Mouse (Mus musculus): ENCODE data around the gene Depp1. TPM values are rescaled to one million over a fixed set of nuclear protein-coding genes. Genes with fewer than 3 reads are reported as not detected.

Depp1 gene
- total and polyA plus RNA-seq, 2 experiments from 2014 or later, result 4.2 to 6.8 TPM

- no peaks in the 10 kb centered on the region for H3K9me3 ChIP-seq (ENCODE audit: low read length)
- no peaks in the 10 kb centered on the region for H3K27me3 ChIP-seq (ENCODE audit: insufficient read depth, low read length)
- 16% methylated on average over 5 of the region's 5 CpGs for WGBS
- peak; percentile 10 for ATAC-seq
- no peaks in the 10 kb centered on the region for H3K36me3 ChIP-seq (ENCODE audit: insufficient read depth, low read length)
- peak overlapping the region; percentile 79 for H3K4me2 ChIP-seq (ENCODE audit: low read depth, low read length)
- H3K4me3 ChIP-seq (ENCODE audit: low read length), result no peak overlapping the region
- H3K27ac ChIP-seq, result peak overlapping the region; percentile 67; the same call in 1 of the 2 replicates
- H3K9ac ChIP-seq (replicated peaks; ENCODE audit: low read length), result no peak overlapping the region
- no peak for TF ChIP-seq CTCF (IDR thresholded peaks at IDR 0.05; ENCODE audit: low read depth)
- peak; percentile 51 for DNase-seq (ENCODE audit: low spot score)
- H3K4me1 ChIP-seq (ENCODE audit: insufficient read depth, low read length), result peaks cover 26% of the 10 kb centered on the region
These were observed 20.6 kb downstream of the Depp1 start for GRCm38 (mm10) chr6:116671031-116671430.

- Histone ChIP-seq H3K4me1 (ENCODE audit: insufficient read depth, low read length) (peaks cover 26% of the 10 kb centered on the region), H3K27me3 (ENCODE audit: insufficient read depth, low read length) (no peaks in the 10 kb centered on the region), H3K9ac (replicated peaks; ENCODE audit: low read length) (no peak overlapping the region), H3K27ac (no peak overlapping the region), H3K9me3 (ENCODE audit: low read length) (no peaks in the 10 kb centered on the region), H3K36me3 (ENCODE audit: insufficient read depth, low read length) (no peaks in the 10 kb centered on the region), H3K4me3 (ENCODE audit: low read length) (no peak overlapping the region), H3K4me2 (ENCODE audit: low read depth, low read length) (peak overlapping the region; percentile 79)
- no peak for TF ChIP-seq CTCF (IDR thresholded peaks at IDR 0.05; ENCODE audit: low read depth)
- WGBS, result 52% methylated on average over 4 of the region's 4 CpGs
- ATAC-seq, result no peak
- DNase-seq (ENCODE audit: low spot score), result no peak
These were observed 21.4 kb downstream of the Depp1 start for GRCm38 (mm10) chr6:116671768-116672167.

GRCm38 (mm10) chr6:116672349-116672748 lies 21.9 kb downstream of the Depp1 start:
- no peaks in the 10 kb centered on the region for H3K27me3 ChIP-seq (ENCODE audit: insufficient read depth, low read length)
- no peak for TF ChIP-seq CTCF (IDR thresholded peaks at IDR 0.05; ENCODE audit: low read depth)
- WGBS, result 45% methylated on average over 5 of the region's 5 CpGs
- ATAC-seq, result no peak
- peak overlapping the region; percentile 79 for H3K4me2 ChIP-seq (ENCODE audit: low read depth, low read length)
- H3K9me3 ChIP-seq (ENCODE audit: low read length), result no peaks in the 10 kb centered on the region
- H3K9ac ChIP-seq (replicated peaks; ENCODE audit: low read length), result no peak overlapping the region; the same call in 1 of the 2 replicates
- peak overlapping the region; percentile 45 for H3K4me3 ChIP-seq (ENCODE audit: low read length)
- peaks cover 26% of the 10 kb centered on the region for H3K4me1 ChIP-seq (ENCODE audit: insufficient read depth, low read length)
- H3K36me3 ChIP-seq (ENCODE audit: insufficient read depth, low read length), result no peaks in the 10 kb centered on the region
- no peak for DNase-seq (ENCODE audit: low spot score)
- H3K27ac ChIP-seq, result no peak overlapping the region

GRCm38 (mm10) chr6:116673471-116674282 lies 23.3 kb downstream of the Depp1 start, which contains the start of gene Rassf4:
TSS of gene Rassf4 (minus strand) at chr6:116673952.
- Histone ChIP-seq H3K9ac (replicated peaks; ENCODE audit: low read length) (peak within 1 kb of the TSS; percentile 39), H3K4me3 (ENCODE audit: low read length) (peak within 1 kb of the TSS; percentile 45), H3K4me1 (ENCODE audit: insufficient read depth, low read length) (peaks cover 26% of the 10 kb centered on the region), H3K27ac (peak within 1 kb of the TSS; percentile 37), H3K4me2 (ENCODE audit: low read depth, low read length) (peak within 1 kb of the TSS; percentile 79), H3K9me3 (ENCODE audit: low read length) (no peaks in the 10 kb centered on the region), H3K27me3 (ENCODE audit: insufficient read depth, low read length) (no peaks in the 10 kb centered on the region), H3K36me3 (ENCODE audit: insufficient read depth, low read length) (no peaks in the 10 kb centered on the region)
- ATAC-seq (peak; percentile 89), DNase-seq (ENCODE audit: low spot score) (peak; percentile 82)
- TF ChIP-seq CTCF (IDR thresholded peaks at IDR 0.05; ENCODE audit: low read depth), result no peak
- under 1% methylated on average over 40 of the region's 44 CpGs for WGBS

GRCm38 (mm10) chr6:116674283-116674886 lies 24.0 kb downstream of the Depp1 start:
- WGBS, result 27% methylated on average over 16 of the region's 16 CpGs
- no peak for TF ChIP-seq CTCF (IDR thresholded peaks at IDR 0.05; ENCODE audit: low read depth)
- Histone ChIP-seq H3K27me3 (ENCODE audit: insufficient read depth, low read length) (no peaks in the 10 kb centered on the region), H3K4me1 (ENCODE audit: insufficient read depth, low read length) (peaks cover 26% of the 10 kb centered on the region), H3K27ac (peak overlapping the region; percentile 5; the same call in 1 of the 2 replicates), H3K4me3 (ENCODE audit: low read length) (peak overlapping the region; percentile 45), H3K9me3 (ENCODE audit: low read length) (no peaks in the 10 kb centered on the region), H3K4me2 (ENCODE audit: low read depth, low read length) (peak overlapping the region; percentile 79), H3K9ac (replicated peaks; ENCODE audit: low read length) (peak overlapping the region; percentile 39; the same call in 1 of the 2 replicates), H3K36me3 (ENCODE audit: insufficient read depth, low read length) (no peaks in the 10 kb centered on the region)
- DNase-seq (ENCODE audit: low spot score) (no peak), ATAC-seq (no peak)

- DNase-seq (ENCODE audit: low spot score) (no peak), ATAC-seq (no peak)
- no peak overlapping the region for H3K9ac ChIP-seq (replicated peaks; ENCODE audit: low read length)
These were observed 26.0 kb downstream of the Depp1 start for GRCm38 (mm10) chr6:116676355-116676913.

More at GRCm38 (mm10) chr6:116676355-116676913, 26.0 kb downstream of the Depp1 start:
- Histone ChIP-seq H3K9me3 (ENCODE audit: low read length) (no peaks in the 10 kb centered on the region), H3K36me3 (ENCODE audit: insufficient read depth, low read length) (no peaks in the 10 kb centered on the region), H3K27ac (no peak overlapping the region), H3K4me3 (ENCODE audit: low read length) (no peak overlapping the region), H3K4me2 (ENCODE audit: low read depth, low read length) (no peak overlapping the region), H3K4me1 (ENCODE audit: insufficient read depth, low read length) (0 out of 2 replicates have a peak, but pooled peaks cover 8% of the 10 kb centered on the region), H3K27me3 (ENCODE audit: insufficient read depth, low read length) (no peaks in the 10 kb centered on the region)
- no peak for TF ChIP-seq CTCF (IDR thresholded peaks at IDR 0.05; ENCODE audit: low read depth)
- 73% methylated on average over 10 of the region's 10 CpGs for WGBS

All from hindbrain, postnatal 0 days (tissue).